Mouse (Mus musculus) neural tube, embryonic 11.5 days (tissue): ENCODE data around the gene Tle2. TPM values are rescaled to one million over a fixed set of nuclear protein-coding genes. Genes with fewer than 3 reads are reported as not detected.
A peak's percentile ranks its signal among the peaks of the same experiment; 100 is the strongest.

Source experiments
- ATAC-seq: fragments of 200-750 bp; cut with Nextera tagmentation; 2 replicates; pipeline ENCODE4 v1.8.0; 2017; ENCODE audit warnings: moderate number of reproducible peaks, mild to moderate bottlenecking, moderate TSS enrichment, moderate library complexity; ENCODE audit not compliant: insufficient read depth, low FRiP score, low TSS enrichment
- DNase-seq: peaks from one replicate; pipeline ENCODE4 v3.0.0-alpha.2; 2015; ENCODE audit warnings: low spot score
- H3K27ac ChIP-seq: fragments of 300-500 bp; sonication (generic); 2 replicates; pipeline ENCODE4 v1.5.1; 2014; ENCODE audit warnings: low read depth, mild to moderate bottlenecking, low read length
- H3K27me3 ChIP-seq: fragments of 300-500 bp; sonication (generic); 2 replicates; pipeline ENCODE4 v1.6.1; 2014; ENCODE audit warnings: mild to moderate bottlenecking, low read length, mixed read lengths; ENCODE audit not compliant: control insufficient read depth, insufficient read depth
- H3K36me3 ChIP-seq: fragments of 300-500 bp; sonication (generic); 2 replicates; pipeline ENCODE4 v1.6.1; 2014; ENCODE audit warnings: mild to moderate bottlenecking, low read length, moderate library complexity, mixed read lengths; ENCODE audit not compliant: control insufficient read depth, insufficient read depth
- H3K4me1 ChIP-seq: fragments of 300-500 bp; sonication (generic); 2 replicates; pipeline ENCODE4 v1.6.1; 2014; ENCODE audit warnings: low read length, mixed read lengths; ENCODE audit not compliant: control insufficient read depth, insufficient read depth
- H3K4me2 ChIP-seq: fragments of 300-500 bp; sonication (generic); 2 replicates; pipeline ENCODE4 v1.6.1; 2014; ENCODE audit warnings: low read depth, mild to moderate bottlenecking, moderate library complexity
- H3K4me3 ChIP-seq: fragments of 300-500 bp; sonication (generic); 2 replicates; pipeline ENCODE4 v1.5.1; 2014; ENCODE audit warnings: low read depth, low read length
- H3K9ac ChIP-seq: fragments of 300-500 bp; sonication (generic); 2 replicates; pipeline ENCODE4 v1.6.1; 2014; ENCODE audit warnings: mild to moderate bottlenecking, low read length
- H3K9me3 ChIP-seq: fragments of 300-500 bp; sonication (generic); 2 replicates; pipeline ENCODE4 v1.6.1; 2016; ENCODE audit warnings: low read length; ENCODE audit not compliant: control insufficient read depth
- WGBS: fragments of 180-500 bp; shearing (Covaris S2); extraction: QIAGEN DNeasy Blood & Tissue Kit; methylation state at CpG from one replicate; pipeline ENCODE4 v1.1.7; 2014; 5-methylcytosine and 5-hydroxymethylcytosine counted together
- polyA plus RNA-seq: library from polyadenylated mRNA; unstranded; fragments of >200 nt; fragmentation: Nextera tagmentation; extraction: Ambion mirVana; gene quantifications from 2 replicates; pipeline ENCODE4 v1.2.1, GENCODE M21; 2014

The Tle2 gene
- polyA plus RNA-seq, 1 experiment from 2014 or later = 7.0 TPM

GRCm38 (mm10) chr10:81541803-81542202 is 32.6 kb upstream of the Tle2 start:
- H3K9ac ChIP-seq = no peak overlapping the region
- DNase-seq (no peak), ATAC-seq (no peak)
- H3K4me2 ChIP-seq = no peak overlapping the region
- no peak overlapping the region for H3K27ac ChIP-seq
- peaks cover 25% of the 10 kb centered on the region for H3K4me1 ChIP-seq
- no peaks in the 10 kb centered on the region for H3K36me3 ChIP-seq
- 81% methylated on average over 10 of the region's 10 CpGs for WGBS
- no peaks in the 10 kb centered on the region for H3K27me3 ChIP-seq
- H3K9me3 ChIP-seq = no peaks in the 10 kb centered on the region
- H3K4me3 ChIP-seq = no peak overlapping the region

- Histone ChIP-seq H3K27ac (no peak overlapping the region), H3K4me3 (peak overlapping the region; percentile 4; the same call in 1 of the 2 replicates), H3K9me3 (no peaks in the 10 kb centered on the region), H3K27me3 (no peaks in the 10 kb centered on the region), H3K36me3 (no peaks in the 10 kb centered on the region), H3K4me2 (0 out of 2 replicates have a peak overlapping the region, but pooled peaks have one; percentile 8), H3K9ac (peak overlapping the region; percentile 88), H3K4me1 (peaks cover 25% of the 10 kb centered on the region)
- DNase-seq = no peak
- 74% methylated on average over 7 of the region's 7 CpGs for WGBS
- ATAC-seq = no peak
Observed at GRCm38 (mm10) chr10:81542727-81543460, 31.5 kb upstream of the Tle2 start.

GRCm38 (mm10) chr10:81543633-81544032 is 30.7 kb upstream of the Tle2 start:
- no peaks in the 10 kb centered on the region for H3K27me3 ChIP-seq
- no peak for ATAC-seq
- no peak for DNase-seq
- peaks cover 25% of the 10 kb centered on the region for H3K4me1 ChIP-seq
- H3K9me3 ChIP-seq = no peaks in the 10 kb centered on the region
- H3K4me3 ChIP-seq = peak overlapping the region; percentile 85
- H3K36me3 ChIP-seq = no peaks in the 10 kb centered on the region
- peak overlapping the region; percentile 88 for H3K9ac ChIP-seq
- WGBS = 81% methylated on average over 1 of the region's 1 CpGs
- no peak overlapping the region for H3K27ac ChIP-seq
- peak overlapping the region; percentile 98 for H3K4me2 ChIP-seq

- Histone ChIP-seq H3K4me1 (peaks cover 25% of the 10 kb centered on the region), H3K36me3 (no peaks in the 10 kb centered on the region), H3K27ac (peak overlapping the region; percentile 60; the same call in 1 of the 2 replicates), H3K4me3 (peak overlapping the region; percentile 85), H3K4me2 (peak overlapping the region; percentile 98), H3K27me3 (no peaks in the 10 kb centered on the region), H3K9me3 (no peaks in the 10 kb centered on the region), H3K9ac (peak overlapping the region; percentile 88)
- DNase-seq (no peak), ATAC-seq (peak; percentile 16)
- WGBS = under 1% methylated on average over 86 of the region's 93 CpGs
Observed at GRCm38 (mm10) chr10:81544296-81545160, 29.8 kb upstream of the Tle2 start.

GRCm38 (mm10) chr10:81545161-81545747 is 29.1 kb upstream of the Tle2 start, which contains the start of gene Gna11:
Gene Gna11 (minus strand): TSS chr10:81545190.
- ATAC-seq = peak; percentile 94
- Histone ChIP-seq H3K27ac (peak within 1 kb of the TSS; percentile 60), H3K4me3 (peak within 1 kb of the TSS; percentile 85), H3K9ac (peak within 1 kb of the TSS; percentile 88), H3K36me3 (no peaks in the 10 kb centered on the region), H3K9me3 (no peaks in the 10 kb centered on the region), H3K4me1 (peaks cover 25% of the 10 kb centered on the region), H3K27me3 (no peaks in the 10 kb centered on the region), H3K4me2 (peak within 1 kb of the TSS; percentile 98)
- WGBS = 1% methylated on average over 51 of the region's 59 CpGs
- peak; percentile 100 for DNase-seq

- Histone ChIP-seq H3K27ac (no peak overlapping the region), H3K9me3 (no peaks in the 10 kb centered on the region), H3K9ac (no peak overlapping the region), H3K36me3 (no peaks in the 10 kb centered on the region), H3K4me1 (peaks cover 25% of the 10 kb centered on the region), H3K4me3 (no peak overlapping the region), H3K27me3 (no peaks in the 10 kb centered on the region), H3K4me2 (no peak overlapping the region)
- DNase-seq (no peak), ATAC-seq (no peak)
- 73% methylated on average over 5 of the region's 5 CpGs for WGBS
Observed at GRCm38 (mm10) chr10:81546332-81546731, 28.0 kb upstream of the Tle2 start.

GRCm38 (mm10) chr10:81546788-81547571 is 27.4 kb upstream of the Tle2 start:
- no peak overlapping the region for H3K27ac ChIP-seq
- no peaks in the 10 kb centered on the region for H3K9me3 ChIP-seq
- H3K4me3 ChIP-seq = no peak overlapping the region
- ATAC-seq (no peak), DNase-seq (no peak)
- no peaks in the 10 kb centered on the region for H3K36me3 ChIP-seq
- peaks cover 21% of the 10 kb centered on the region for H3K4me1 ChIP-seq
- 92% methylated on average over 13 of the region's 13 CpGs for WGBS
- H3K9ac ChIP-seq = no peak overlapping the region
- H3K27me3 ChIP-seq = no peaks in the 10 kb centered on the region
- no peak overlapping the region for H3K4me2 ChIP-seq

- no peak overlapping the region for H3K27ac ChIP-seq
- H3K9ac ChIP-seq = no peak overlapping the region
- DNase-seq = no peak
- no peak for ATAC-seq
- H3K27me3 ChIP-seq = no peaks in the 10 kb centered on the region
- no peak overlapping the region for H3K4me2 ChIP-seq
- 62% methylated on average over 5 of the region's 5 CpGs for WGBS
- H3K9me3 ChIP-seq = no peaks in the 10 kb centered on the region
- H3K36me3 ChIP-seq = no peaks in the 10 kb centered on the region
- H3K4me1 ChIP-seq = peaks cover 3% of the 10 kb centered on the region
- no peak overlapping the region for H3K4me3 ChIP-seq
Observed at GRCm38 (mm10) chr10:81548944-81549343, 25.4 kb upstream of the Tle2 start.
